Mouse (Mus musculus): ENCODE data around the gene Trim14.

- no peak for TF ChIP-seq POLR2A (IDR thresholded peaks at IDR 0.05; ENCODE audit: low read depth, low read length)
- no peak for TF ChIP-seq BHLHE40 (IDR thresholded peaks at IDR 0.05; ENCODE audit: low read depth, low read length)
- no peak for TF ChIP-seq MAX (IDR thresholded peaks at IDR 0.05; ENCODE audit: low read length)
- TF ChIP-seq KAT2A (IDR thresholded peaks at IDR 0.05; ENCODE audit: insufficient replicate concordance, low read length): no peak
- no peak for TF ChIP-seq CTCF (conservative IDR thresholded peaks at IDR 0.05 in 1 of 2, IDR thresholded peaks at IDR 0.05 in 1 of 2; ENCODE audit: low read depth in 2 of 2, low read length in 2 of 2)
- TF ChIP-seq ELF1 (IDR thresholded peaks at IDR 0.05; ENCODE audit: low read depth, low read length): no peak
Measured at GRCm38 (mm10) chr4:46450020-46450518, 85.9 kb downstream of the Trim14 start.

All from CH12.LX (cell line).